Mouse (Mus musculus) cerebellum, adult 8-10 months (tissue): ENCODE measurements around the gene Plxna4.

ENCODE experiments used
- DNase-seq: peaks from one replicate; pipeline ENCODE4 v3.0.0; 2022

Gene Plxna4

DNA sequence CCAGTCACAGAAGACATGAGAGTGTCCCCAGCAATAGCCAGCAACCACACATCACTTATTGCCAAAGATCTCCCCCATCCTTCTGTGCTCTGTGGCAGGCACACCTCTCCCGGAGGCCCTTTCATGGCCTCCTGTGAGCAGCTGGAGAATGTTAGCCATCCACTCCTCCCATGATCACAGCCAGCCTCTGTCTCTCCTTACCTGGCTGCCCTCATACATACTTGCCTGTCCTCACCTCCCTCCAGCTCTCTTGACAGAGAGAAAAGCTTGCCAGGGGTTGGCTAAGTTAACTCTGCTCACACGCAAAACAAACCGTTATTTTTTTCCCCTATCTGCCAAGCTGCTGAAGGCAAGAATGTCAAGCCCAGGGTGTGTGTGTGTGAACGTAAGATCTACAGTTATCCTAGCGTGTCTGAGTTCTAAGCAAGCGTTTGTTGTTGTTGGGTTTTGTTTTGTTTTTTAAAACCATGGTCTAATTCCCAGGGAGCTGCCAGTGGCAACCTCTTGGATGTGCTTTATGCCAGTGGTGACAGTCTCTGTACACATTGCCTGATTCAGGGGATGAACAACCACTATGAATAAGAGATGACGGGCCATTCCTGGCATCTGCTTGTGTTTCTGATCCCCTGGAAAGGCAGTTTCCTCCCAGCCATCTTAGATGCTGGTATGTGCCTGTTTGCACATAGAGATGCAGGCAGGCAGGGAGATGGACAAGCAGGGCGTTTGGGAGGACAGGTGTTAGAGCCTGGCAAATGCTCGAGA, 257.8 kb downstream of the Plxna4 start:
- no peak for DNase-seq

DNA sequence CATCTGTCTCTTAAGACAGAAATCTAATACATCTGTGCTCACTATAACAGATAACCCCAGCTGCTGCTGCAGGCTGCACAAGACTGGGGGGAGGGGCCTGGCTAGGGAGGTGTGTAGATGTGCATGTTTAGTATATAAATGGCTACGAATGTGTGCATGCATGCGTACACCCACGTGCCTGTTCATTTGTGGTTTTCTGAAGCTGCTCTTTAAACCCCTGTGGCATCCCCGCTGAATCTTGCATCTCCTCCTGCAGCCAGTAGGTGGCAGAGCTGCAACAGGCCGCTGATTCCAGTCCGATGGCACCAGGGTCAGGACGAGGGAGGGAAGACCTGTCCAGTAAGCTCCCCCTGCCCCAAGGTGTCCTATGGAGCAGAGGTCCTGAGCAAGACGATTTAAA, 260.0 kb downstream of the Plxna4 start:
- peak; percentile 79 for DNase-seq

DNA sequence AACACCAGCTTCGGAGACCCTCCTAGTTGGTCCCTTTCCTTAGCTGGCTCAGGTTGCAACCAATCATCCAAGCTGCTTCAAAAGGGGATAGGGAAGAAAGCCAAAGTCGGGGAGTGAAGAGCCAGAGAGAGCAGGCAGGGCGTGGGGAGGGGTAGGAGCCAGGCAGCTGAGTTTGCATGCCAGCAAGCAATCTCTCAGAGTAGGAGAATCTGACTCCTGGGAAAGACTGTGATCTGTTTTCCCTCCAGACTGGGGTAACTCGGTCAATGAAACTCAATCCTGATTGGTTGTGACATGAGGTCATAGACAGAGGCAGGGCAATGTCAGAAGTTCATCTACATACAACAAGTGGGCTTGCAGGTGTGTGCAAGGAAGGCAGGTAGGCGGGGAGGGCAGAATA, 260.8 kb downstream of the Plxna4 start:
- DNase-seq = no peak

DNA sequence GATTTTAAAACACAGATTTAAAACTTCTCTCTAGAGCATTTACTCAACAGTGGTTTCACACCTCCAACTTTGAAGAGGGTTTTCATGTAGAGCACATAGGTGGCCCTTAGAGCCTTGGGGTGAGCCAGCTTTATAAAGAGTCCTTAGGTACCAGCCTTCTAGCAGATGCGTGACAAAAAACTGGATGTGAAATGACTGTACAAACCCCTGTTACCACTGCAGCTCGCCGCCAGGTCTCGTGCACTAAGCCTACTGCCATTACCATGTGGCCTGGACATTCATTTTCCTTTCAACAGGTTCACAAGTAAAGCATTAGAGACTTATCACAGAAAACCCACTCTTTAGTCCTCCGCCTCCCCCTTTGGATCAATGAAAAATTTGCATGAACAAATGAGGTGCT, 261.6 kb downstream of the Plxna4 start:
- no peak for DNase-seq

DNA sequence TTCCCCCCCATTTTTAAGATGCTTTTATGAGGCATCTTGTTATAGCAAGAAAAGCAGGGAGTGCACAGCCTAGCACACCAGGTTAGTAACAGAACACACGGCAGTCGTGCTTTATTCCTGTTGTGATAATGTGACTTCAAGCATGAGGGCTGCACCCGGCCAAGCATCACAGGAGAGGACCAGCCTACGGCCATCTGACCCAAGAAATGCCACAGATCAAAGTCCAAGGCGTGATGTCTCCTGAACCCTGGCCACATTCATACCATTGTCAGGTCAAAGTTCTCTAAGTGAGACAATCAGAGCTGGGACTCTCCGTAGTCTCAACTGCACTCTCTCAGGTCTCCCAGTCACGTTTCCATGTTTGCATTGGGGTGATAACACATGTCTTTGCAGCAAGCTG, 262.1 kb downstream of the Plxna4 start:
- no peak for DNase-seq

DNA sequence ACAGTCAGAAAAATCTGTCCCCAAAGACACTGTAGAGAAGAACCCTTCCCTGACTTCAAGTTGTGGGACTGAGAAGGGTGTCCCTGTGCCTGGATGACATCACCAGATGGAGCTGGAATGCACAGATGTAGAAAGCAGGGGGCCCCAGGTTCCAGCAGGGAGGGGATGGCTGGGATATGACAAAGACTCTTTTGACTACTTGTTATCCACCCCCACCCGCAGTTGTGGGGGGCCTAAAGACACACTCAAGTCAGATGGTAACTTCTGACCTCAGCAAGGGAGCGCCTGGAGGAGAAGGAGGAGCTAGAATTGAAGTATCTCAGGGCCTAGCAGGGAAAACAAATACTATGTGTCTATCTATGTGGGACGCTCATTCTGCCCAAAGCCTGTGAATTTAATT, 266.8 kb downstream of the Plxna4 start:
- DNase-seq = no peak

DNA sequence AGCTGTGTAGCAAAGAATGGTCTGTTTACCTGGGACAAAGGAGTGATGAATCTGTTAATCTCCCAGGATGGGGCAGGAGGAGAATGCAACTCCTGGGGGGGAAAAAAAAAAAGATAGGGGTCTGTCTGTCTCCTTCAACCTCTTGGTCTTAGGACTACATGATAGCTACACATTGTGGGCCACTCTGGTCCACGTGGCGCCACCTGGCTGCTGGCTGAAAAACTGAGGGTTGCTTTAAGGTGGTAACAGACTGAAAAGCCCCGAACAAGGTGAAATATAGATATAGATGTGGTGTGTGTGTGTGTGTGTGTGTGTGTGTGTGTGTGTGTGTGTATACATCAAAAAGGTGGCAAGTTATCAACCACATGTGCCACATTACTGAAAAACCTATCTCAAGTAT, 267.7 kb downstream of the Plxna4 start:
- no peak for DNase-seq

DNA sequence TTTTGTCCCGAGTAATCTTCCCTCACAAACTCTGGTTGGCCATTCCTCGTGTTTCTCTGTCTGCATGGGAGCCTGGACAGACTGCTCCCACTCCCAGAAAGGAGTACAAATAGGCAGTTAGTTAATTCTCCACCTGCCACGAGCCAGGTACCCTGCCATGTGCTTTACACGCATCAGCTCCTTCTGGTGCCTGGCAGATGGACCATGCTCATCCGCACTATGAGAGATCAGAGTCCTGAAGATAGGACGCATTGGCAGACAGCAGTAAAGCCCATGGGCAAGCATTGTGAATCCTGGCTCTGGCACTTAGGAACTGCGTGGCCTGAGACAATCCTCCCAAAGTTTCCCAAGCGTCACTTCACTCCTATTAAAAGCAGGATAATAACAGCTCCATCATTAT, 270.5 kb downstream of the Plxna4 start:
- DNase-seq = peak; percentile 48

DNA sequence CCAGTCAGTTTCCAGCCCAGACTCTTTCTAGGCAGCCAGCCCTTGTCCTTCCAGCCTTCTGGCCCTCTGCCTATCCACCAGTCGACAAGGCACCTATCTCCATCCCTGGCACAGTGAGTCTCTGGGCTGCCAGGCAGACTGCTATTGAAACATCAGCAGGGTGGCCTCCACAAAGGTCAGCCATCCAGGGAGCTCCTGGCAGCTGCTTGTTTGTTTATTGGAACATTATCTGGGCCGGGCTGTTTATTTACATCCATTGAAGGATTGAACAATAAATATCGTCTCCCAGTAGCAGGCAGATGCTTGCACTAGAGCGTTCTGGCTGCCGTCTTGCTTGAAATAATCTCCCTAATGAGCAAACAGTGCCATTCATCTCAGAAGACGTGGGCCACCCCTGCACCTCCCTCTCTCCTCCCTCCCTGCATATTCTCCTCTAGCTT, 273.0 kb downstream of the Plxna4 start:
- DNase-seq = peak; percentile 18

DNA sequence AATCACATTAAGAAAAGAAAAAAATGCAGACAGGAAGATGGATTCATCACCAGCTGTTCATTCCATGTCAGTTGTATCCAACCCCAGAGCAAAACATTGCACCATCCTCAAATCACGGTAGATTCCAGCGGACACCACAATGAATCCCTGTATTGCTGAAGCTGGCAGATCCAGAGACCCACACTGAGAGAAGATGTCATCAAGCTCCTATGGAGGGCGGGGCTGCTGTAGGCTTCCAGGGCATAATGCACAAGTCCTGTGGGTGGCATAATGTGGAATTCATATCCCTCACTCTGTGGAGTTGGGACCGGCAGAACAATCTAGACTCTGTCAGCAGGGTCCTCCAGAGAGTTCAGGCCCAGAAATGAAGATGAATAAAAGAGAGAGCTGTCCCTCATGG, 278.8 kb downstream of the Plxna4 start:
- no peak for DNase-seq

DNA sequence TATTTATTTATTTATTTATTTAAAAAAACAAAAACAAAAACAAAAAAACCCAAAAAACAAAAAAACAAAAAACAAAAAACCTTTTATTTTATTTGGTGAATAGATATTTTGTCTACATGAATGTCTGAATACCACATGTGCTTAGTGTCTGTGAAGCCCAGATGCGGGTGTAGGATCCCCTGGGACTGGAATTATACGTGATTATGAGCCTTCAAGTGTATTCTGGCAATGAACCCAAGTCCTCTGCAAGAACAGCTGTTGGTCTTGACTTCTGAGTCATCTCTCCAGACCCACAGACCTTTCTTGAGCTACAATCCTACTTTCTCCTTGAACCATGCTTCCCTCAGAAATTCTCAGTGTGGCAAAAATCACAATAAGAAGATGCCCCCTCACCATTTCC, 287.4 kb downstream of the Plxna4 start:
- no peak for DNase-seq

DNA sequence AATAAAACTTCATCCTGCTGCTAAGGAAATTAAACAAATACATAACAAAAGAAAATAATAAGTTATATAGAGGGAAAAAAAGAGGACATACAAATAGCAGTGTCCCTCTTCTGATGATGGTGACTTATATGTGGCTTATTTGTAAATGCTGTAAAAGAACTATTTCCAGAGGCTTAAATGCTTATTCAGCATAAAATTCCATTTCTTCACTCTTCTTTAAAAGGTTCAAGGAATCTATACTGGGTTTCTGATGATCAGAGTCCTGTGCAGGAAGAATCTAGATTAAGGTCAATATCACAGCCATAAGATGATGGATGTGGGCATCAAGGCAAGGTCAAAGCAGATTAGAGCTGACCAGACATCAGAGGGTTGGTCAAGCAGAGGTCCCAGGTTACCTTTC, 306.5 kb downstream of the Plxna4 start:
- no peak for DNase-seq

DNA sequence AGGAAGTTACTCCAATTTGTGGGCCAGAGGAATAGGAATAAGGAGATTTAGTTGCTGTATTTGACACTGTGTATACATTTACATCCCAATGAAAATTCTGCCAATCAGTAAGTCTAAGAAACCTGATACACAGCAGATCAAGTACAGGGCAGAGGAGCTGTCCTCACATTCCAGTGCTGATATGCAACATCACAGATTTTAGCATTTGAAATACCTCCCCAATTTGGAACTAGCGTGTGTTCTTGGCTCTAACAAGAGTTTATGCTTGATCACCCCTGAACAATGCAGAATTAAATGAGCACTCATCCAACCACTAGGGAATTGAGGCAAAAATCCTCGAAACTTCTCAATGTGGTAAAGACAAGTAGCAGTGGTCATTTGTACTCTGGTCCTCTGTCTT, 307.3 kb downstream of the Plxna4 start:
- DNase-seq = no peak

DNA sequence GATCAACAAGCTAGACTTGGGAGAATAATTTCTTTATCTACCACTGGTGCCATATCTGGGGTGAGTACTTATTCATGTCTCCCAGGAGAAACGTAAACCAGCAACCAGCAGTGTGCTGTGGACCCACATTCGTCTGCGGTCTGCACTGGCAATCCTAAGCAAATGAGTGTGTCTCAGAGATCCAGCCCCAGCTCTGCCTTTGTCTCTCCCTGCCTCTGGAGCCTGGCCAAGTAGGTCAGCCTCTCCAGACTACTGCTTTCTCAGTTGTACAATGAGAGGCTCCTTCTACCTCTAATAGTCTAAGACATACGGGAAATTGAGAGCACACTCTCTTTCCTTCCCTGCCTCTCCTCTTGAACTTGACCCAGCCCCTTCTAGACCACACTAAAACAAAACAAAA, 316.5 kb downstream of the Plxna4 start:
- DNase-seq = peak; percentile 42

DNA sequence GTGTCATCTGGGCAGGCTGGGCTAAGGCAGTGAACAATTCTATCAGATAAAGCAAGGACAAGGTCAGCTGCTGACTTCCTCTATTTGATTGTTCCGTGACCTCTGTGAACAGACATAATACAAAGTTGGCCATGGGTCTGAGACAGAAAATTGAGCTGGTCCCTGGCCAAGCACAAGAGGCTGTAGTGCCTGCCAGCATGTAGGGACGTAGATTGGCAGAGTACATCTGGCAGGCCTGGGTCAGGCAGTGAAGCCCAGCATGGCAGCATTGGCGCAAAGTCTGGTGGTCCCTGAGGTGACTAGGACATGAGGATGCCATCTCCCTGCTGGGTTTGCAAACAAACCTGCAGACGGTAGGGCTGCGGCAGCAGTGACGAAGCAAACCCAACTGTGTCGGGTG, 321.9 kb downstream of the Plxna4 start:
- DNase-seq = no peak

DNA sequence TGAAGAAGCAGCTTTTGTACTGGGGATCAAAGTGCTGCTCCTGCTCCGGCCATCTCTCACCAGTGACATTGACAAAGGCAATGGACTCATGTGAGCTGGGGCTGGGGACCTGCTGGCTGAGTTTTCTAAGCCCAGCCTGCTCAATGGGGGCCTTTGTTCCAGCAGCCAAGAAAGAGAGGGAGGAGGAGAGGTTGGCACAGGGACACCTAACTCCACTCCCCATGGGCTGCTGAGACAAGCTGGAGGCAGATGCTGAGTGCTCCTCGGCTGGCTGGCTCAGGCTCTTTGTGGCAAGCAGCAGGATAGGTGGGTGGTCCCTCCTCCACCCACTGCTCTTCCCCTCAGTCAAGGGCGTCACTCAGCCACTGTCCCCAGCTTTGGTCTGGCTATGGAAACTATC, 326.7 kb downstream of the Plxna4 start:
- DNase-seq = no peak

DNA sequence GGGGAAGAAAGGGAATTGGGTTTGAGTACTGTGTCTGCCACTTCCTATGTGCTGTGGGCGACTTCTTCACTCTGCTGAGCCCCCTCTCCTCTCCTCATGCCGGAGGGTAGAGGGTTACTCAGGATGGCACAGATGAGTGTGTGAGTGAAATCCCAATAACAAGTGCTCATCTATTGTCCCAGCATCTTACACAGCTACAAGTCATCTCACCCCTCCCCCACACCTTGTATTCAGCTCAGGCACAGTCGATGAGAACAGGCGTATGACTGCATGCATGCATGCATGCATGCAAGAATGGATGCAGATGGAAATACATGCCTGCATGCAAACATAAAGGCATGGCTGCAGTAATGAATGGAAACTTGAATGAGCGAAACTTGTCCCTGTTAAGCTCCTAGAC, 327.7 kb downstream of the Plxna4 start:
- DNase-seq = no peak

DNA sequence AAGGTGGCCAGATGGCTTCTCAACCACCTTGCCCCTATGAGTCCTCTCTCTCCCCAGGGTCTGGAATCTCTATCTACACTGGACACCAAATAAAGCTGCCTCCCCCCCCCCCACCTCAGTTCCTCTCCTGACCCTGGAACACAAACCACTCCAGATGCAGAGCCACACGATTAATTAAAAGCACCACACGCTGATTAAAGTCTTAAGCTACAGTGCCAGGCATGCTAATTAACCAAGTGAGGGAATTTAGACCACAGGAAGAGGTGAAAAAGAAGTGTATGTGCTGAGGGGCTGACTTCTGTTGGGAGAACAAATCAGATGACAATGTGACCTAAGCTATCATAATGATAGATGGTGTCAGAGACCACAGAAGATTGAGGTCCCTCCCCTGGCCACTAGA, 332.8 kb downstream of the Plxna4 start:
- no peak for DNase-seq

DNA sequence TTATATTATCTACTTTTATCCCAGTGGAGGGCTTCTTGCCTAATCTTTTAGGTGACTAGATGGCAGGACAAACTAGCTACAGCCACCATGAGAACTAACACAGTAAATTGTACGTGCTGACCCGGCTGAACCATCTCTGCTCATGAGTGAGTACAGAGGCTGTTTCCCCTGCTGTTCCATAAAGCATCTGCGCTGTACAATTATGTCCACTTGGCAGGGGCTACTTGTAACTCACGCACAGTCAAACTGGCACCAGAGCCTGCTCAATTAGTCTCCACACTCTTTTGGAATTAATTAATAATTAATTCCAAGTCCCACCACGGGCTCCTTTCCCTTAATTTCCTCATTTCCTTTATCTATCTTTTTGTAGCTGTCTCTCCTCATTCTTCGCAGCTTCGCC, 335.8 kb downstream of the Plxna4 start:
- DNase-seq = no peak

DNA sequence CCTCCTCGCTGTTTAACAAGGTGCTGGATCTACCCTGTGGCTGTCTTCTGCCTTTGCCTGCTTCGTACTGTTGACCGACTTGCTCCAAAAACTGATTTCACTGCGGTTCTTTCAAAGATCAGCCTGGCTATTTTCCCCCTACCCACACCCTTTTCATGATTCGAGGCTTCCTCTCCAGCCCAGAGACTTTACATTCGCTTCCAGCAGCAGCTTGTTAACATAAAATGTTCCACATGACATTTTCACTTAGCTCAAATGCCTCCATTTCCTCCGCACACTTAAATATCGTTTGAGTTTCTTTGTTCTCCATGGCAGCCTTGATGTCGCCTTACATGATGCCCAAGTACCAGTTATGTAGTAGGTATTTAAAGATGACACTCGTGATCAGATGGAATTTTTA, 336.3 kb downstream of the Plxna4 start:
- no peak for DNase-seq

DNA sequence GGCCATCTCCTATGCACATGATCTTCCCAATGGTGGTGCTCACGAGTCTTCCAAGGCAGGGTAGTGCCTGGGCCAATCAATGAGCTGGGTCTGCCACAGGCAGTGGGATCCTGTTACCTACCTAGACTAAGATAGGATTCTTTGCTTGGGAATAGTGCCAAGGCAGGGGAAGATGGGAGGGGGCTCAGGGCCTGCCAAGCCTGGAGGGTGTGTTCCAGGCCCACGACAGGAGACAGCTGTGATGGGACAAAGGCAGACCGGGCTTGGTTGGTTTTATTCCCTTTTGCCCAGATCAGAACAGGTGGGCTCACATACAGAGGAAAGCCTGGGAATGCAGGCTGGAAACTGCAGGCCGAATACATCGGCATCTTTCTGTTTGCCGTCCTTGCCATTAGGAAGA, 342.0 kb downstream of the Plxna4 start:
- DNase-seq = no peak

DNA sequence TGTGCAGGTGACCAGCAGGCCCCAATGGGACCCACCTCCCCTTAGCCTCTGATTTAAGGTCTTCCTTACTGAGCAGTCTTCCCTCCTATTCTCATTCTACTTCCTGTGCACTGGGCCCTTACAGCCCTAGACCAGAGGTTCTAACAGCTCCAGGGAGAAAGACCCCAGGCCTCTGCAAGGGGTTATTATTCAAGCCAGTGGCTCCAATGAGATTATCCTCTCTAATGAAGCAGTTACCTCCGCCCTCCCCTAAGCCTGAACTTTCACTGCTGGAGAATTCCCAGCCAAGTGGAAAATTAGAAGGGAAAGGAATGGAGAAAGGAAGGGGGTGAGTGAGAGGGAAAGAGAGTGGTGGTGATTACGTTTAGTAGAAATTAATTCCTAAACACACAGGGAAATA, 345.0 kb downstream of the Plxna4 start:
- DNase-seq = no peak

DNA sequence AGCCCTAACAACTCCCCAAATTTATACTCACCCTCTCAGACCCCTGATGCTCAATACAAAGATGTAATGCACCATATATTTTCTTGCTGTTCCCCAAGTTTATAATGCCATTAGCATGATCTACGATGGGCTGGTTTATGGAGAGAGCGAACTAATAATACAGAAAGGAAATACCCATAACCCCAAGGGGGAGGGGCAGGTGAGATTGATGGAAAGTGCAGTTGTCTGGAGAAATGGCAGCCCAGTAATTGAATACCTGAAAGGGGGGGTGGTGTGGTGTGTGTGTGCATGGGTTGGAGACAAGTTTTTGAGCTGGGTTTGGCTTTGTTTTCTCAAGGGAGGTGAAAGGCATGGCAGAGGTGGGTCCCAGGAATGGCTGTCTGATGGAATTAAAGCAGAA, 356.6 kb downstream of the Plxna4 start:
- DNase-seq = no peak

DNA sequence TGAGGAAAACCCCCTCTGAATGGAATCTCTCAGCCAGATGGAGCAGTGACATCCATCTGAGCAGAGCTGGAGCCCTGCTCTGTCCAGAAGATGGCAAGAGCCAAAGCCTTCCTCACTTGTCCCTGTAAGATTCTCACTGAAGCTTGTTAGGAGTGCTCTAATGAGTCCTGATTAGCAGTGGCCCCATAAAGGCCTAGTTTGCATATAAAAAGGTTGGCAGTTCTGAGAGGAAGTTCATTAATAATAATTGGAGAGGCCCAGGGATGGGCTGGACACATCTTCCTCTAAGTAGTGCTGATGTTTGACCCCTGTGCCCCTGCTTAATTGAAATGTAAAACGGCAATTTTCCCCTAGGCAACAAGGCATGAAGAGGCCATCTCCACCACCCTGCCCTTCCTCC, 361.4 kb downstream of the Plxna4 start:
- no peak for DNase-seq

DNA sequence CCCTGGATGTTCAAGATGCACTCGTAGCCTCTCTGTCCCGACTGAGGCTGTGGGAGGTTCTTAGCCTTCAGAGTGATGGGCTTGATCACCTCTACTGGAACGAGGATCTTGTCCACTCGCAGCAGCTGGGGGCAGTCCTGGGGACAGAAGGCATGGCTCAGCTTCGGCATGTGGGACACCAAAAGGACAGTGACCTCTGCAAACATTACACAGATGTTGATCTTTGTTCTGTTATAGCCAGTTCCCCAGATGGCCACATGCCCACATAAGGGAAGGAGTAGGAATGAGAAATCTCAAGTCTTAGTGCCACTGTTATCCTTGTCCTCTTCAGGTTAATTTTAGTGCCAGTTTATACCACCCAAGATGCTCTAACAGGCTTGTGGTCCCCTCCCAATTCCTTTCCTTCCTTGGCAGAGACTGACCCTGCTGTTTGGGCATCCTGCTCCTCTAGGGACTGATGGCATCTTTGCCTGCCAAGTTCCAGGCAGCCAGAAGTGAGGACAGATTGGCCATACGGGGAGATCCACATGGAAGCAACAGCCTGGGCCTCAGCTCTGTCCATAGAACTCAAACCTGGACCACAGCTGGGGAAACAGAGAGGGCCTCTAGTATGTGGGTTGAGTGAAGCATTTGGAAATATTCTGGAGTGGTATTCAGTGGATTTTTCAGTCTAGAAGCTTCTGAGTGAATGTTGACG, 363.8 kb downstream of the Plxna4 start:
- no peak for DNase-seq
